Mouse (Mus musculus) layer of hippocampus, adult 6 months (tissue): ENCODE data around the gene Entpd1. TPM values are rescaled to one million over a fixed set of nuclear protein-coding genes. Genes with fewer than 3 reads are reported as not detected.

Experiments used
- long read RNA-seq, 2 experiments: library from polyadenylated mRNA; unstranded; transcript quantifications; one replicate each; pipeline ENCODE4 v2.0.0; 2019 to 2020
- polyA plus RNA-seq: library from polyadenylated mRNA; unstranded; fragments of <200 nt; fragmentation: Nextera tagmentation; gene quantifications from 2 replicates; pipeline ENCODE4 v1.2.3, GENCODE M21; 2021

Gene Entpd1
- polyA plus RNA-seq, result 22.3 TPM in 2 replicates
- long read RNA-seq, experiment 1, full-length matches to known transcripts, result 11 of 22 reads
- long read RNA-seq, experiment 1, partial matches to known transcripts, result 1 of 22 reads
- long read RNA-seq, experiment 1, other reads (novel, unspliced or antisense), result 10 of 22 reads
- long read RNA-seq, experiment 2, full-length matches to known transcripts, result 38 of 51 reads
- long read RNA-seq, experiment 2, partial matches to known transcripts, result 1 of 51 reads
- long read RNA-seq, experiment 2, other reads (novel, unspliced or antisense), result 12 of 51 reads

GRCm38 (mm10) chr19:40611830-40612506, at the start of gene Entpd1, which contains the start of gene Tctn3:
Gene Entpd1, plus strand, starts transcription at chr19:40612366.
Gene Tctn3, minus strand, starts transcription at chr19:40612233.

GRCm38 (mm10) chr19:40588293-40588654, 23.9 kb upstream of the Entpd1 start, which contains the start of gene Aldh18a1:
Gene Aldh18a1, minus strand, starts transcription at chr19:40588463.

GRCm38 (mm10) chr19:40748559-40748958, 136.4 kb downstream of the Entpd1 start, which contains the start of gene Cc2d2b:
Gene Cc2d2b, plus strand, starts transcription at chr19:40748753.

Other genes starting within 250 kb of the Entpd1 start
- gene Sorbs1, start 98.6 kb upstream of the Entpd1 start, polyA plus RNA-seq, result 93.8 and 99.1 TPM in 2 replicates
- gene Aldh18a1, start 23.9 kb upstream of the Entpd1 start, polyA plus RNA-seq, result 8.8 and 9.4 TPM in 2 replicates
- 8.0 and 8.8 TPM in 2 replicates for gene Tctn3, start 133 bp upstream of the Entpd1 start, polyA plus RNA-seq
- gene Cc2d2b, start 136.4 kb downstream of the Entpd1 start, polyA plus RNA-seq, result 0.11 TPM in 1 of 2 replicates, not detected in the other
- 2.6 and 3.1 TPM in 2 replicates for gene Ccnj, start 218.9 kb downstream of the Entpd1 start, polyA plus RNA-seq